Mouse (Mus musculus): ENCODE data around the gene Vwa3b. TPM values are rescaled to one million over a fixed set of nuclear protein-coding genes. Genes with fewer than 3 reads are reported as not detected.

The Vwa3b gene
- polyA plus RNA-seq (2014; fragmentation: Nextera tagmentation; extraction: Ambion mirVana): 1.3 and 1.4 TPM in 2 replicates

DNA sequence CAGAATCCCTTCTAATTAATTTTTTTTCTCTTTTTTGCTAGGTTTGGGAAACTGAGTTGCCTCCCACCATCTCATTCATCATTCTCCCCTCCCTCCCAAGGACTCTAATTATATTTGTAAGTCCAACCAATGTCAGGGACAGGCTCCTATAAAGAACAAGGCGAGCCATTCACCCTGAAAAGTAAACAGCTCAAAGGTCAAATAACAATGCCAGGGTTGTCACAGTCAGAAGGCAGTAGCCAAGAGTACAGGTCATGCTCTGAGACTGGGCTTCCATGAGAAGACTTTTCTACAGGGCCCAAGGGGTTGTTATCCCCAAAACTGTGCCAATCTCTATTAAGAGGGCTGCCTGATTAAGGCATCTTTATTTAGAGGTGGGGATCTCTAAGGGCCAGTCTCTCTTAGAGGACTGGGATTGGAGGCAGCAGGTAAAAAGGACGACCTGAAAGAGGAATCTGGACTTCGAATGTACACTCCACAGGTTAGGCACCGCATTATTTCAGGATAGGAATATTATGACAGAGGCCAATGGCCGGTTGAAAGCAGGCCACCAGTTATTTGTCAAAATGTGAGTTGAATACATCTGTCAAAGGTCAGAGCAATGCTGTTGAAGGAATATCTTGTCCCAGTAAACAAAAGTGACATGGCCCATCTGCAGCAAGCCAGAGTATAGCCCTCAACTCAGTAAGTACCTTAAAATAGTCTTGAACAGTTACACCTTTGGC lies at the start of gene Vwa3b:
TSS of gene Vwa3b (plus strand) at position 635 of the 725 bp plus-strand sequence.
- H3K27ac ChIP-seq (ENCODE audit: low read length): no peak within 1 kb of the TSS
- H3K9ac ChIP-seq (replicated peaks; ENCODE audit: low read depth, low read length): no peak within 1 kb of the TSS
- WGBS: 55% methylated on average over 5 of the region's 5 CpGs
- H3K4me3 ChIP-seq (ENCODE audit: low read depth, low read length): no peak within 1 kb of the TSS
- no peaks in the 10 kb centered on the region for H3K4me1 ChIP-seq (ENCODE audit: control insufficient read depth, insufficient read depth, low read length)
- H3K27me3 ChIP-seq (ENCODE audit: control insufficient read depth, insufficient read depth, low read length): no peaks in the 10 kb centered on the region
- H3K9me3 ChIP-seq (ENCODE audit: control insufficient read depth, low read depth, low read length): no peaks in the 10 kb centered on the region
- ATAC-seq (ENCODE audit: insufficient number of reproducible peaks, insufficient read depth, low FRiP score, low read depth): no peak
- H3K4me2 ChIP-seq (replicated peaks; ENCODE audit: low read depth, low read length): no peak within 1 kb of the TSS
- no peaks in the 10 kb centered on the region for H3K36me3 ChIP-seq (ENCODE audit: control insufficient read depth, insufficient read depth, low read length)

DNA sequence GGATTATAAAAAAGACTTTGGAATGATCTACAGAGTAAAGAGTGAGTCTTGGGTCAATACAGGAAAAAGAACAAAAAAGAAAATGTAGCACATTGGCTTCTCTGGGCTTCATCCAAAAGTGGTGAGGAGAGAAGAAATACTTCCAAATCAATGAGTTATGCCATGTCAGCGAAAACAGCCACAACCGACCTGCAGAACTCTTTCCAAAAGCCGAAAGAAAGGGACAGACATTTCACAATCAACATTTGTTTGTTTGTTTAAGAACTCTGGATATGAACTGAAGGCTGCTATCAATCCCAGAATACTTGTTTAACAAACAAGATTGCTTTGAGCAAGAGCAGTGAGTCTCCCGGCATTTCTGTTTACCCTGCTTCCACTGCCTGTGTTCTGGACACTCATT lies 49.6 kb upstream of the Vwa3b start:
- H3K9me3 ChIP-seq (ENCODE audit: control insufficient read depth, low read depth, low read length): no peaks in the 10 kb centered on the region
- H3K27ac ChIP-seq (ENCODE audit: low read length): no peak overlapping the region
- H3K4me3 ChIP-seq (ENCODE audit: low read depth, low read length): no peak overlapping the region
- H3K27me3 ChIP-seq (ENCODE audit: control insufficient read depth, insufficient read depth, low read length): no peaks in the 10 kb centered on the region
- no peak overlapping the region for H3K9ac ChIP-seq (replicated peaks; ENCODE audit: low read depth, low read length)
- no peak overlapping the region for H3K4me2 ChIP-seq (replicated peaks; ENCODE audit: low read depth, low read length)
- H3K4me1 ChIP-seq (ENCODE audit: control insufficient read depth, insufficient read depth, low read length): no peaks in the 10 kb centered on the region
- no peak for ATAC-seq (ENCODE audit: insufficient number of reproducible peaks, insufficient read depth, low FRiP score, low read depth)
- WGBS: 75% methylated on average over 4 of the region's 4 CpGs
- H3K36me3 ChIP-seq (ENCODE audit: control insufficient read depth, insufficient read depth, low read length): no peaks in the 10 kb centered on the region

DNA sequence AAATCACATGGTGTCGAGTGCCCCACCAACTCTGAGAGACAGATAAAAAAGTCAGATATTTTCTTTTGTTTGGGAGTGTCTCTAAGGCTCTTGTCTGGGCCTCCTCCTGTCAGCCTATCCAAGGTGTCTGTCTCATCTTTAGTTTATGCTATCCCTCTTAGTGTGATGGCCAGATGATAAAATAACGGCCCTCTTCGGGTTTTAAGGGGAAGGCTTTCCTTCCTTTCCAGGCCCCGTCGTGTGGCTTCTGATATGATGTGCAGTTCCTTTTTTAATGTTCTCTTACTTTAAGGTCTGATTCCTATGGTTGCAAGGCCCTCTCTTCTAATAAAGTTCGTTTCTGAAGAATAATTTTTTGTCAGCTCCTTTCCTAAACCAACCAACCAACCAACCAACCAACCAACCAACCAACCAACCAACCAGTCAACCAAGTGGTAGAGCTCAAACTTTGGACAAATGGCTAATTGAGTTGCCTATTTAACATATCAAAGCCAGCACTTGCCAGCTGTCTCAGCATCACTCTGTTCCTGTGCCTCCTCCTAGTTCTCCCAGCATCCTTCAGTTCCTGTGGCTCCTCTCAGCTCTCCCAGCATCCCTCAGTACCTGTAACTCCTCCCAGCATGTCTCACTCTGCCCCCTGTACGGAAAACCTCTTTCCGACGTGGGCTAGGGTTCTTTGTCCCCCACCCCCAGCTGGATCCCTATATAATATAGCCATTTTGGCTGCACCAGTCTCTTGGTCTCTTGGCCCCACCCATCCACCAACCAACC lies 44.0 kb upstream of the Vwa3b start:
- Histone ChIP-seq H3K27me3 (ENCODE audit: control insufficient read depth, insufficient read depth, low read length) (no peaks in the 10 kb centered on the region), H3K9me3 (ENCODE audit: control insufficient read depth, low read depth, low read length) (no peaks in the 10 kb centered on the region), H3K9ac (replicated peaks; ENCODE audit: low read depth, low read length) (no peak overlapping the region), H3K27ac (ENCODE audit: low read length) (no peak overlapping the region), H3K4me3 (ENCODE audit: low read depth, low read length) (no peak overlapping the region), H3K36me3 (ENCODE audit: control insufficient read depth, insufficient read depth, low read length) (no peaks in the 10 kb centered on the region), H3K4me1 (ENCODE audit: control insufficient read depth, insufficient read depth, low read length) (no peaks in the 10 kb centered on the region), H3K4me2 (replicated peaks; ENCODE audit: low read depth, low read length) (no peak overlapping the region)
- WGBS: 79% methylated on average over 9 of the region's 9 CpGs
- no peak for ATAC-seq (ENCODE audit: insufficient number of reproducible peaks, insufficient read depth, low FRiP score, low read depth)

DNA sequence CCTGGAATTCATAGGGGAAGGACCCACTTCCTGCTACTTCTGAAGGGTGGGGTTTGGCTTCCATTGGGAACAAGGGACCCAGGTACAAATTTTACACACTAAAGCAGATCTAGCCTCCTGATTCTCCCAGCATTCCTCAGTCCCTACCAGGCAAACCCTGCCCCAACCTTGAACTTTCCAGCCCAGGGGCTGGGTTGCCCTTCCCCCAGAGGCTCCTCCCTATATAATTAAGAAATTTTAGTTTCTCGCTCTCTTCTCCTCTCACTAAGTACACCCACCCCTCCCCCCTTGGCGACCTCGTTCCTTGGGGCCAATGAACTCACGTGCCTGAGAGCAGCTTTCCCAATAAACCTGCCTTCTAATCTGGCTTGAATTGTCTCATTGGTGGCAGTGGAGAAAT lies 42.6 kb upstream of the Vwa3b start:
- Histone ChIP-seq H3K4me2 (replicated peaks; ENCODE audit: low read depth, low read length) (no peak overlapping the region), H3K4me3 (ENCODE audit: low read depth, low read length) (no peak overlapping the region), H3K27ac (ENCODE audit: low read length) (no peak overlapping the region), H3K9ac (replicated peaks; ENCODE audit: low read depth, low read length) (no peak overlapping the region), H3K36me3 (ENCODE audit: control insufficient read depth, insufficient read depth, low read length) (no peaks in the 10 kb centered on the region), H3K27me3 (ENCODE audit: control insufficient read depth, insufficient read depth, low read length) (no peaks in the 10 kb centered on the region), H3K4me1 (ENCODE audit: control insufficient read depth, insufficient read depth, low read length) (no peaks in the 10 kb centered on the region), H3K9me3 (ENCODE audit: control insufficient read depth, low read depth, low read length) (no peaks in the 10 kb centered on the region)
- ATAC-seq (ENCODE audit: insufficient number of reproducible peaks, insufficient read depth, low FRiP score, low read depth): no peak
- WGBS: 39% methylated on average over 4 of the region's 4 CpGs

DNA sequence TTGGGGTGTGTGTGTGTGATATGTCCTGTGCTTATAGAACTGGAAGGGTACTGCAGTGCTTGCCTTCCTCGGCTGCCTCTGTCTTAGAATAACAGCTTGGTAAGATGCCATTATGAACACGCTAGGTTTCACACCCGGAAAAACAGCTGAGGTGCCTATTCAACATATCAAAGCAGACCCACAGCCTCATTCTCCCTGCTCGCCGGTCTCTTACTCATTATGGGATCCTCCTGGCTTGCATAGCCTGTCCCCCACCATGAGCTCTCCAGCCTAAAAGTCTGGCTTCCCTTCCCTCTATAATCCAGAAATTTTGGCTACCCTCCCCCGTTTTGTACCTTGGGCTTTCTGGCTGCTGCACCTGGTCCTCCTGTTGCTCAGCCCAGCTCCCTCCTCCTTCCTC lies 42.0 kb upstream of the Vwa3b start:
- ATAC-seq (ENCODE audit: insufficient number of reproducible peaks, insufficient read depth, low FRiP score, low read depth): no peak
- no peaks in the 10 kb centered on the region for H3K36me3 ChIP-seq (ENCODE audit: control insufficient read depth, insufficient read depth, low read length)
- WGBS: 32% methylated on average over 6 of the region's 6 CpGs
- H3K27me3 ChIP-seq (ENCODE audit: control insufficient read depth, insufficient read depth, low read length): no peaks in the 10 kb centered on the region
- H3K9ac ChIP-seq (replicated peaks; ENCODE audit: low read depth, low read length): no peak overlapping the region
- H3K4me3 ChIP-seq (ENCODE audit: low read depth, low read length): no peak overlapping the region
- H3K4me2 ChIP-seq (replicated peaks; ENCODE audit: low read depth, low read length): no peak overlapping the region
- H3K27ac ChIP-seq (ENCODE audit: low read length): no peak overlapping the region
- H3K9me3 ChIP-seq (ENCODE audit: control insufficient read depth, low read depth, low read length): no peaks in the 10 kb centered on the region
- H3K4me1 ChIP-seq (ENCODE audit: control insufficient read depth, insufficient read depth, low read length): no peaks in the 10 kb centered on the region

DNA sequence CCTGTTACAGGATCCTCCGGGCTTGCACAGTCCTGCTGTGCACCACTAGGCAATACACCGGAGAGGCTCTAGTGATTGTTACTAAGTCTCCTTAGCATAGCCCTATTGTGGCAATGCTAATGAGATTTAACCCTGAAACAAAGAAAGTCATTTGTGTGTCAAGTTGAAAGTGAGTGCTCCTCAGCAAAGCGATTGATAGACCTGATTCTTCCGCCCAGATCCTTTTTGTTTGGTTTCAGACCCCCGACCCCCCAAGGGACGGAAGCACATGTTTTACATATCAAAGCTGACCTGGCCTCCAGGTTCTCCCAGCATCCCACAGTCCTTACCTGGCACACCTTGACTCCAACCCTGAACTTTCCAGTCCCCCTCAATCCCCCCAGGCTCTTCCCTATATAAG lies 40.5 kb upstream of the Vwa3b start:
- Histone ChIP-seq H3K4me3 (ENCODE audit: low read depth, low read length) (no peak overlapping the region), H3K27ac (ENCODE audit: low read length) (no peak overlapping the region), H3K9ac (replicated peaks; ENCODE audit: low read depth, low read length) (no peak overlapping the region), H3K27me3 (ENCODE audit: control insufficient read depth, insufficient read depth, low read length) (no peaks in the 10 kb centered on the region), H3K4me1 (ENCODE audit: control insufficient read depth, insufficient read depth, low read length) (no peaks in the 10 kb centered on the region), H3K9me3 (ENCODE audit: control insufficient read depth, low read depth, low read length) (no peaks in the 10 kb centered on the region), H3K36me3 (ENCODE audit: control insufficient read depth, insufficient read depth, low read length) (no peaks in the 10 kb centered on the region), H3K4me2 (replicated peaks; ENCODE audit: low read depth, low read length) (no peak overlapping the region)
- no peak for ATAC-seq (ENCODE audit: insufficient number of reproducible peaks, insufficient read depth, low FRiP score, low read depth)
- 68% methylated on average over 6 of the region's 6 CpGs for WGBS

DNA sequence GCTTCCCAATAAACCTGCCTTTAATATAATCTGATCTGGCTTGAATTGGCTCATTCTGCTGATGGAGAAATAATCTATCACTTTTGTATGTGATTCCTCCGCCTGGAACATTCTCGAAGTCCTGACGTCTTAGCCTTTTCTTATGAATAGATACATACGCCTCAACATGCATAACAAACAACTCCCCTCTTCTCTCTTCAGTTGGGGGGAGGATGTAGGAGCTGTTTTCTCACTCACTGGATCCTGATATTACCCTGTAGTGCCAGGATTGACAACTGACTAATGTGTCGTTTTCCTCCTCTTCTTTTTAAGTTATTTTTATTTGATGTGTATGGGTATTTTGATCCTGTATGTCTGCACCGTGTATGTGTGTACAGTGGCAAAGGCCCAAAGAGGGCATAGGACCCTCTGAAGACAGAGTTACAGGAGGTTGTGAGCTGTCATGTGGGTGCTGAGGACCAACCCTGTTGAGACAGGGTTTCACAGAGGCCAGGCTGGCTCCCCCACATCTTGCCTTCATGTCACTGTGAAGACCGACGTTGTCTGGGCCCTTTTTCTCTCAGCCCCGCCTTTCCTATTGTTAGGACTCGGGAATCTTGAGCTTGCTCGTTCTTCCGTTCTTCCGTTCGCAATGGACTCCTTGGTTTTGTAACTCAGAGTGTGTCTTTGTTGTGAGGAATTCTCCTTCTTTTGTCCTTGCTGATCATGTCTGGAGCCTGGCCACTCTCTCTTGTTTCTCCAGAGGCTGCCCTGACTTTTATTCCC lies 39.8 kb upstream of the Vwa3b start:
- no peak for ATAC-seq (ENCODE audit: insufficient number of reproducible peaks, insufficient read depth, low FRiP score, low read depth)
- Histone ChIP-seq H3K4me2 (replicated peaks; ENCODE audit: low read depth, low read length) (no peak overlapping the region), H3K36me3 (ENCODE audit: control insufficient read depth, insufficient read depth, low read length) (no peaks in the 10 kb centered on the region), H3K9ac (replicated peaks; ENCODE audit: low read depth, low read length) (no peak overlapping the region), H3K27me3 (ENCODE audit: control insufficient read depth, insufficient read depth, low read length) (no peaks in the 10 kb centered on the region), H3K9me3 (ENCODE audit: control insufficient read depth, low read depth, low read length) (no peaks in the 10 kb centered on the region), H3K27ac (ENCODE audit: low read length) (no peak overlapping the region), H3K4me1 (ENCODE audit: control insufficient read depth, insufficient read depth, low read length) (no peaks in the 10 kb centered on the region), H3K4me3 (ENCODE audit: low read depth, low read length) (no peak overlapping the region)
- 70% methylated on average over 14 of the region's 14 CpGs for WGBS
